Mouse (Mus musculus) Patski (cell line): ENCODE data around the gene Isca2. TPM values are rescaled to one million over a fixed set of nuclear protein-coding genes. Genes with fewer than 3 reads are reported as not detected.

Experiments
- ATAC-seq: fragments of 100-300 bp; one replicate; pipeline ENCODE4 v1.8.0; 2021
- CTCF ChIA-PET: fragments of 350-600 bp; sonication (Branson Sonifier 250); formaldehyde crosslinking; loops from one replicate; lab custom pipeline; 2022; ENCODE audit warnings: inconsistent platforms; lab: Charles Lee
- POLR2A ChIA-PET: fragments of 350-600 bp; sonication (Branson Sonifier 250); formaldehyde crosslinking; loops from one replicate; lab custom pipeline; 2022; ENCODE audit warnings: antibody characterized with exemption, inconsistent platforms; lab: Charles Lee
- DNase-seq: peaks from one replicate; pipeline ENCODE4 v3.0.0-alpha.2; 2011; ENCODE audit warnings: low read depth, low spot score
- H3K27me3 ChIP-seq: fragments of 371-371 bp; one replicate; pipeline ENCODE4 v1.5.1; 2021
- CTCF ChIP-seq: fragments of 100-300 bp; IDR thresholded peaks from one replicate; pipeline ENCODE4 v1.5.1; 2021
- in situ Hi-C: fragments of 300-500 bp; cut with MboI; formaldehyde crosslinking; loops from 3 replicates; pipeline ENCODE4 v1.11.1; 2018; ENCODE audit warnings: low pct_unique_long_range_greater_than_20kb, mixed read lengths
- polyA plus RNA-seq: library from polyadenylated mRNA; unstranded; gene quantifications from one replicate; pipeline ENCODE4 v1.2.3, GENCODE M21; 2021

Isca2 gene
- polyA plus RNA-seq, 1 experiment from 2014 or later: 58.9 TPM

DNA sequence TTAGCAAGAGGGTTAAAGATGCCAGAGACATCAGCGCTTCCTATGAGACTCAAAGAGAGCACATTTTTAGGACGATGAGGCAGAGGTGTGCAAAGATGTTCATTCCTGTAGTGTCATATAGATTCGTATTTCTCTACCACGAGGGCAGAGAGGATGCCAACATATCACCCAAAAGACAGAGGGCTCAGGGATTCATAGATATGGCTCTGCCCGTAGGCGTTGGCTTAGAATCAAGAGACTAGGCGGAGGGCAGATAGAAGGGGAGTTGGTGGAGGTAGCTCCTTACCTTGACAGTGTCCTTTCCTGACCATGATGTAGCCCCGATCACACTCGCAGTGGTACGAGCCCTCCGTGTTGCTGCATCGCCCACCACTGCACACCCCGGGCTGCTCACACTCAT lies 26.0 kb downstream of the Isca2 start:
- CTCF ChIA-PET: interaction anchor here (0.9 kb wide), 1 partner anchor 77 kb away, joined by 4 read pairs; the partner anchor contains the start of gene Ltbp2

DNA sequence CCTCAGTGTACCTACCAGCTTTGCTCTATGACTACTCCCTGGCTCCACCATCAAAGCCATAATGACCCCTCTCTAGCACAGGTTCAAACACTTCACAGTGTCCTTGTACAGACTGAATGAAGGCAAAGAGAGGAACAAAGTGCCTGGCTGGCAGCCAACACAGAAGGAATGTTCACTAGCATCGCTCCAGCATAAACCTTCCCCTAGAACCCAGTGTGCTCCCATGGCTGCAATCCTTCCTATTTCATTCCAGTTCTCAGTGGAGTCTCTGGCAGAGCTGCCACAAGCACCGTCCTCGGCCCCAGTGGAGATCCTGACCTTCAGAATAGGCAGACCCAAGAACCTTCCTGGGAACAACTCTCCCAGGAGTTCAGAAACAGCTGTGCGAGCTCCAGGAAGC lies 27.4 kb downstream of the Isca2 start:
- H3K27me3 ChIP-seq: no peaks in the 10 kb centered on the region
- in situ Hi-C loops: no loop called here
- DNase-seq: no peak
- POLR2A ChIA-PET: no interaction called here
- CTCF ChIA-PET: no interaction called here
- ATAC-seq: no peak
- no peak for TF ChIP-seq CTCF

More for the DNA sequence above, 26.0 kb downstream of the Isca2 start:
- DNase-seq (no peak), ATAC-seq (no peak)
- no peaks in the 10 kb centered on the region for H3K27me3 ChIP-seq
- POLR2A ChIA-PET: no interaction called here
- TF ChIP-seq CTCF: no peak
- in situ Hi-C loops: no loop called here

DNA sequence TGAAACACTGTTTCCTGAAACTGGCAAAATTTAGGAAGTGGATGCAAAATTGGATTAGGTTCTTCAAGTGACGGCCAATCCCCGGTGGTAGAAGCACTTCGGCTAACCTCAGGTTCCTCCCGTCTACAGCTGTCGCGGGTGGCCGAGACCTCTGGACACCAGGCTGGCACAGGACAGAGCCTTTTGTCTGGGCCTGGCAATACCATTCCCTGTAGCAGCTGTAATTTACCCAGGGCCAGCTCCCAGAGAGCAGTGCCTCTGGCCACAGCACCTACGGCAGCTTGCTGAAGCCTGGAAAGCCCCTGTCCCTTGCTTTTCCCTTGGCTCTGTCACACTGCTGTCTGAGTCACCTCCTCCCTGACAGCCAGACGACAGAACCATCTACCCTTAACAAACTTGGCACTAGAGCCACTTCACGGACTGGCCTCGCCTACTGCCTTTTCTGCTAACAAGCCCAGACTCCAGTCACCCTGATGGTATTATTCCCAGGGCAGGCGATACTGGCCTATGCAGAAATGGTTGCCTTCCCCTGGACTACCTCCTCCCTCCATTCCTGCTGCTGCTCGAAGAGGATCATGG lies 28.6 kb downstream of the Isca2 start:
- in situ Hi-C loops: no loop called here
- ATAC-seq (no peak), DNase-seq (no peak)
- TF ChIP-seq CTCF: no peak
- H3K27me3 ChIP-seq: no peaks in the 10 kb centered on the region
- ChIA-PET POLR2A (no interaction called here), CTCF (no interaction called here)

DNA sequence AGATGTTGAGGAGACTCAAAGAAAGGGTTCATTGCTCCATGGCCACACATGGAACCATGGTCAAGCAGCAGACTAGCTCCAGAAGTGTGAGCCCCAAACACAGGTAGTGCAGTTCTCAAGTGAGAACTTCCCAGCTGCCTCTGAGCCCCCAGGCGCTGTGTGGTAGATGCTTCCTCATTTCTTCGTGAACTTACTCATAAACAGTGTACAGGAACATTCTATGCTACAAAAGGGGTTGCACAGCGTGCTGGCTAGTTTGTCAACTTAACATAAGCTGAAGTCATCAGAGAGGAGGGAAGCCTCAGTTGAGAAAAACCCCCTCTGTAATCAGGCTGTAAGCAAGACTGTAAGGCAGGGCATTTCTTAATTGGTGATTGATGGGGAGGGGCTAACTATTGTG lies 29.6 kb downstream of the Isca2 start:
- in situ Hi-C loops: no loop called here
- ChIA-PET POLR2A (no interaction called here), CTCF (no interaction called here)
- ATAC-seq (no peak), DNase-seq (no peak)
- H3K27me3 ChIP-seq: no peaks in the 10 kb centered on the region
- no peak for TF ChIP-seq CTCF

DNA sequence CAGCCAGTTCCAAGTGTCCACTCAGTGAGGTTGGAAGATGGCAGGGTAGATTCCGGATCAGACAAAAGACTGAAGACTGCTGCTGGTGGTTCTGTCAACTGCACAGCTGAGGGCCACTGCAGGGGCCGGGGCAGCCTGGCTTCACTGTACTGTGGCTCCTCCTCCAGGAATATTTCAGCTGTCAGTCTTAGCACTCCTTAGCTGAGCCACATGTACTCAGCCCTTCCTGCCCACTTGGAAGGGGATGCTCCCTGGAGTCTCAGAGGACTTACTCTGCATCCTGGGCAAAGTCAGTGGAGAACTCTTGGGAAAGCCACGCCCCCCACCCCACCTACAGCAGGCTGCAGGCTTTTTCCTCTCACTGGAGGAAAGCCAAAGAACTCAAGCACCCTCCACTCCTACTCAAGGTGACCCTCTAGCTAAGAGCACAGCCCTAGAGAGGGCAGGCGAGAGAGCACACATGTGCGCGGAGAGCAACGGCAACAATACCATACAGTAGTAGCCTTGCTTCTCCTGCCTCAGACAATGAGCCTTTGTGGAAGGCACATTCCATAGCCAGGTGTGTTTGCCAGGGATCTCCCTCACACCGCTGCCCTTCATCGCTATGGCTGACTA lies 32.3 kb downstream of the Isca2 start:
- DNase-seq: no peak
- no peak for TF ChIP-seq CTCF
- in situ Hi-C loops: no loop called here
- POLR2A ChIA-PET: no interaction called here
- ATAC-seq: no peak
- no peaks in the 10 kb centered on the region for H3K27me3 ChIP-seq
- CTCF ChIA-PET: interaction anchor here (0.9 kb wide), 1 partner anchor 11 kb away, joined by 3 read pairs; no protein-coding TSS in a partner anchor

DNA sequence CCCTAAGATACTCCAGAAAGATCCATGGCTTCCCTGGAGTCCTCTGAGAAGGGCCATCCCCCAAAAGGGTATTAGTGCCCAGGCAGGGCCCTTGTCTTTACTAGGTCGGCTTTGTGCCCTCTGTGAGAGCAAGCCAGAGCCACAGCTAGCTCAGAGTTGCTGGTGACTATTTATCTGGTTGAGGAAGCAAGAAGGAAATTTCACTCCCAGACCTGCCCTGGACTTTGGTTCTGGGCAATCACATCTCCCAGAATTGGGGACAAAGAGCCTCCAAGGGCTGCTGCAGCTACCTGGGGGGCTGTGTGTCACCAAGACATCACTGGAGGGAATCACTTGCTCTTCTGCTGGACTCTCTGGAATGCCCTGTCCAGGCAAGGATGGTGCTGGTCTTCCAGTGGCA lies 33.0 kb downstream of the Isca2 start:
- CTCF ChIA-PET: interaction anchor here (1.5 kb wide), 1 partner anchor 70 kb away, joined by 4 read pairs; the partner anchor contains the start of gene Ltbp2
- H3K27me3 ChIP-seq: no peaks in the 10 kb centered on the region
- POLR2A ChIA-PET: no interaction called here
- TF ChIP-seq CTCF: no peak
- DNase-seq (no peak), ATAC-seq (no peak)
- in situ Hi-C loops: no loop called here

DNA sequence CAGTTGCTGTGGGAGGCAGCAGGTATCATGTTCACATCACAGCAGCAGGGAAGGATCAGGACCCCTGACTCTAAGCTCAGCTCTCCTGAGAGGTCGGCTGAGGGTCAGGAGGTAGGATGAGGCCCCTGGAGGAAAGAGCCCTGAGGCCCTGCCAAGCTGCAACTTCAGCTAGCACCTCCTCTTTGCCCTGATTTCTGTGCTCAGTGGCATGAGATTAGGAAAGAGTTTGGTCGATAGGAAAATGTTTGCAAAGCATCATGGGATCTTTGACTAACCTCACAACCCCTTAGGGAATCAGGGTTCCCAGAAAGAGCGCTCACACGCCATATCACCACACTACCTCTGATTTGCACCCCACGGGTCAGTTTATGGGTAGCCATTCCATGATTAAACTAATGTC lies 33.7 kb downstream of the Isca2 start:
- ATAC-seq: no peak
- H3K27me3 ChIP-seq: no peaks in the 10 kb centered on the region
- ChIA-PET CTCF (interaction anchor here (1.5 kb wide), 1 partner anchor 70 kb away, joined by 4 read pairs; the partner anchor contains the start of gene Ltbp2), POLR2A (no interaction called here)
- no peak for DNase-seq
- no peak for TF ChIP-seq CTCF
- in situ Hi-C loops: no loop called here

DNA sequence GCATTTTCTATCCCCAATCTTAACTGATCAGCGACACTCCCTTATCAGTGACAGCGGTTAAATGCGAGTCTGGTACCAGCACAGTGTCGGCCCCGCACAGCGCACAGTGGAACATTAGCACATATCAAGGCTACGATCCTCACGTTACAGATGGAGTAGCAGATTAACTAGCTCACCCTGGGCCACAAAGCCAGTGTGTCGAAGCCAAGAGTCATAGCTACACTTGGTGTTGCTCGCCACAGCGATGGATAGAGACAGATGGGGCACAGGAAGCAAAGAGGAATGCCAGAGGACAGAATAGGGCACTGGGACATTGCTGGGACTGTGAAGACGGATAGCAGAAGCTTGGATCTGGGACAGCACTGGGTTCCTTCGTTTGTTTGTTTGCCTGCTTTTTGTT lies 34.3 kb downstream of the Isca2 start:
- H3K27me3 ChIP-seq: no peaks in the 10 kb centered on the region
- TF ChIP-seq CTCF: no peak
- CTCF ChIA-PET: interaction anchor here (1.5 kb wide), 1 partner anchor 69 kb away, joined by 4 read pairs; the partner anchor contains the start of gene Ltbp2
- POLR2A ChIA-PET: no interaction called here
- in situ Hi-C loops: no loop called here
- ATAC-seq: no peak
- no peak for DNase-seq

DNA sequence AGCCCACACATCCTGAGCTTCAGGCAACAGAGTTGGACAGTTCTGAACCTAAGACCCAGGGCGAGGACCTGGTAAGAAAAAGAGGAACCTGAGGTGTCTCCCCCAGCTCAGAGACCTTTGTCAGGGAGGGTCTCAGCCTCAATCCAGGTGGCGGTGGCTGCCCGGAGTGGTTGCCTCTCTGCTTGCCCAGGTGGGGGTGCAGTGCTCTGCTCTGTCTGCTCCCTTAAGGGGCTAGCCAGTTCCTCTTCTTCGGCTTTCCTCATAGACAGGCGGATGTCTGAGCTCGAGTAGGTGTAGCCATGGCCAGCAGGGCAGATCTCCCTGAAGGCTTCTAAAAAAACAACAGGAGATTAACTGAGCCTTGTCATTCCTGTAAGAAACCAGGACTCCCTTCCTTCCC lies 36.0 kb downstream of the Isca2 start:
- TF ChIP-seq CTCF: no peak
- ChIA-PET CTCF (interaction anchor here (1.4 kb wide), 1 partner anchor 10 kb away, joined by 5 read pairs; no protein-coding TSS in a partner anchor), POLR2A (no interaction called here)
- H3K27me3 ChIP-seq: no peaks in the 10 kb centered on the region
- in situ Hi-C loops: no loop called here
- DNase-seq (no peak), ATAC-seq (no peak)

DNA sequence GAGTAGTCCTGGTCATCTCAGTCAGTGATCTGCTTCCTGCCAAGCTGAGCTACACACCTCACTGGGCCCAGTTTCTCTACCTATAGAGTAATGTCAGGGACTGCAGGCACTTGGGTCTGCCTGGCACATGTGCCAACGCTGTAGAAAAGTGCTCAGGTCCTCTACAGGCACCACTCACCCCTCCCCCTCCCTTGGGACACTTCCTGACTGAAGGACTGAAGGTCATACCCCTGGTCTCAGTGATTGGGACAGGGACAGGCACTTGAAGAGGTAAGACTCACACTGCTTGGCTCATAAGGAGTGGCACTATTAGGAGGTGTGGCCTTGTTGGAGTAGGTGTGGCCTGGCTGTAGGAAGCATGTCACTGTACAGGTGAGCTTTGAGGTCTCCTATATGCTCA lies 37.8 kb downstream of the Isca2 start:
- no peak for TF ChIP-seq CTCF
- ATAC-seq (no peak), DNase-seq (no peak)
- in situ Hi-C loops: no loop called here
- H3K27me3 ChIP-seq: no peaks in the 10 kb centered on the region
- POLR2A ChIA-PET: no interaction called here
- CTCF ChIA-PET: no interaction called here

DNA sequence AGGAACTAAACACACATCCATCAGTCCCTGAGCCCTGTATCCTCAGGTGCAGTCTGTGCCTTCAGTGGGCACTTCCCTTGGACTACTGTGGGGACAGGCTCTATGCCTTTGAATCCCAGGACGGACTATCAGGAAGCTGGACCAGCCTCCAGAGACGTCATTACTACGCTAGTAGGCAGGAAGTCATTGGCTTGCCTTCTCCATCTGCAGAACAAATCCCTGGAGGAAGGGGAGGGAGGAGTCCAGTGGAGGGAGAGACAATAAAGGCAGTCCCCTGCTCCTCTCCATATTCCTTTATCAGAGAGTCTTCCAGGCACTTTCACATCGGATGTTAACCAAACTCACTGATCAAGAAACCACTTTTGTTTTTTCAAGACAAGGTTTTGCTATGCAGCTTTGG lies 38.5 kb downstream of the Isca2 start:
- in situ Hi-C loops: no loop called here
- CTCF ChIA-PET: interaction anchor here (1.1 kb wide), 1 partner anchor 65 kb away, joined by 4 read pairs; the partner anchor contains the start of gene Ltbp2
- ATAC-seq (no peak), DNase-seq (no peak)
- TF ChIP-seq CTCF: no peak
- POLR2A ChIA-PET: no interaction called here
- H3K27me3 ChIP-seq: no peaks in the 10 kb centered on the region
